Mouse (Mus musculus): ENCODE measurements around the gene Ppara.
A peak's percentile ranks its signal among the peaks of the same experiment; 100 is the strongest.
"Not testable (repeated sequence)": the region's sequence is repeated elsewhere in the genome, so short reads cannot be mapped to it uniquely, and the experiment has no call there.

The Ppara gene

GRCm38 (mm10) chr15:85754033-85754650 is 19.4 kb downstream of the Ppara start:
- no peak for DNase-seq (ENCODE audit: low spot score in 2 of 2)

GRCm38 (mm10) chr15:85755214-85755613 is 20.4 kb downstream of the Ppara start:
- DNase-seq (ENCODE audit: low spot score in 2 of 2): no peak

DNA sequence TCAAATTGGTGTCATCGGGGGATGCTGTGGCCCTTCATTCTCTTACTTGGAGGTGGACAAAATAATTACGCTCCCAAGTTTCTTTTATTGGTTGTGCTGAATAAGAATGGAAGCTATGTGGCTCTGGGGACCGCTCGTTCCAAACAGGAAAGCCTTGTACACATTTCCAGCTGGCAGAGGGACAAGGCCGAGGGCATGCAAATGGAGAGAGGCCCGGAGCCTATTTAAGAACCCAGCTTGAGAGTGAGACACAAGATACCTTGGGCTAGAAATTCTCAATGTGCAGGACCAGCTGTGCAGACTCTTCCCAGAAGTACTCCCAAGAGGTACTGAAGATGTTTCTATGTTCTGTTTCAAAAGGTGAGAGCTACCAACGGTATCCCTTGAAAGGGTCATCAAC is 21.8 kb downstream of the Ppara start:
- peak; percentile 53 to 66 for DNase-seq (ENCODE audit: low spot score in 2 of 2)

DNA sequence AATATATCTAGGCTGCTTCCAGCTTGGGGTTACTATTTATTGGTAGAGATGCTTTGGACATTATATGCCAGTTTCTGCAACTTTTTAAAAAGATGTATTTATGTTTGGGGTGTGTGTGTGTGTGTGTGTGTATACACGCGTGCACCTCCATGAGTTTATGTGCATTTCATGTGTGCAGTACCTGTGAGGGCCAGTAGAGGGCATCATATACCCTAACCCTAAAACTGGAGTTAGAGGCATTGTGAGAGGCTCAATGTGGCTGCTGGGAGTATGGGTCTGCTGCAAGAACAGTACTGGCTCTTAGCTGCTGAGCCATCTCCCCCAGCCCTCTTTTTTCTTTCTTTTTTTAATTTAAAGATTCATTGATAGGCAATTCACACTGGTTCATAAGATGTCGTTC is 23.0 kb downstream of the Ppara start:
- no peak for DNase-seq (ENCODE audit: low spot score in 2 of 2)

DNA sequence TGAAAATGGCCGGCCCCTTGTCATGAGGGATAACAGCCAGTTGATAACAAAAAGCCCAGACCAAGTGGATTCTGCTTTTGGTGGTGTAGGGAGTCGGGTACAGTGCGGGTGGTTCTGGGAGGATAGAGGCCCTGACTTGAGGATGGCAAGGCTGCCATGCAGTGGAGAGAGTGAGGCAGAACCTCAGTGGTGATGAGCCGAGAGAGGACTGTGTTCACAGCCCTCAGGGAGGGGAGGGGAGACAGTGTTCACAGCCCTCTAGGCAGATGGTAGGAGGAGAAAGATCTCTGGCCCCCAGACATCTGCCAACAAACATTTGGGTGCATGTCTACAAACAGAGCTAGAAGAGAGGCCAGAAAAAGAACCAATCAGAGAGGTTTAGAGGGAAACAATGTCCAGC is 28.0 kb downstream of the Ppara start:
- no peak for DNase-seq (ENCODE audit: low spot score in 2 of 2)

- DNase-seq (ENCODE audit: low spot score in 2 of 2): no peak
Observed at GRCm38 (mm10) chr15:85765022-85765421, 30.2 kb downstream of the Ppara start.

DNA sequence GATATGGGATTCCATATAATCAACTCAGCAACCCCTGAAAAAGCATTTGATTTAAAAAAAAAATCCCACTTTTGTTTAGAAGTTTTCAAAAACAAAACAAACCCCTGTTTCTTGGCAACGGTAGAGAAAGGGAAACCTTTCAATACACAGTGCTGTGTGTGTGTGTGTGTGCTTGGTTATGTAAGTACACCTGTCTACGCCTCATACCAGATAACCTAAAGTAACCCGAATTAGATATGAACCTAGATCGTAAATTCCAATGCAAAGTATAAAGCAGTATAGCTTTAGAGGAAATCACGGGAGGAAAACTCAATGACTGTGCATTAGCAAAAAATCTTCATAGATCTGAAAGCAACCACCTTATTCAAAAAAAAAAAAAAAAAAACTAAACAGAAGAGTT is 31.9 kb downstream of the Ppara start:
- DNase-seq (ENCODE audit: low spot score in 2 of 2): no peak

GRCm38 (mm10) chr15:85768991-85769390 is 34.2 kb downstream of the Ppara start:
- no peak for DNase-seq (ENCODE audit: low spot score in 2 of 2)

GRCm38 (mm10) chr15:85771306-85772121 is 36.7 kb downstream of the Ppara start:
- DNase-seq (ENCODE audit: low spot score in 2 of 2): no peak

DNA sequence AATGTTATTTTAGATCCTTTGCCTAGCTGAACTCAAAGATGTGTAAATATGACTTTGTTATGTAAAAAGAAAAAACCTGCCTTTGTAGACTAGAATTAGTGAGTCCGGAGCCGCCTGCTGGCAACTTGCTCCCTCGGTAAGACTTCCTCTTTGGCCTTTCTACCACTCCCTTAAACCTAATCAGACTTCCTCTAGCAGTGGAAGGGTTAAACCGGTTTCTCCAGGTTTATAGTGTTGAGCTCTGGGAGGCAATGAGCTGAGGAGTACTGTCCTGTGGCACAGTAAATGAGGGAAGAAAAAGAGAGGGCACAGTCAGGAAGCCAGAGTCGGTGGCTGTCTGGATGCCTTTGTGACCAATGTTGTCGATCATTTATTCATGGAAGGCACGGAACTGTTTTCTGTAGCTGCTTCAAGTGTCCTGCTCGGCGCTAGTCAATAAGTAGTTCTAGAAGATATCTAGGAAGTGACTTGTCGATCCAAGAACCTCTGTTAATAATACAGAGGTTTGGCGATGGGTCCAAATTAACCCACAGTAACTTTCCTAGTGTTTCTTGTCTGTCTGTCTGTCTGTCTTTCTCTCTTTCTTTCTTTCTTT is 37.5 kb downstream of the Ppara start:
- no peak for DNase-seq (ENCODE audit: low spot score in 2 of 2)

DNA sequence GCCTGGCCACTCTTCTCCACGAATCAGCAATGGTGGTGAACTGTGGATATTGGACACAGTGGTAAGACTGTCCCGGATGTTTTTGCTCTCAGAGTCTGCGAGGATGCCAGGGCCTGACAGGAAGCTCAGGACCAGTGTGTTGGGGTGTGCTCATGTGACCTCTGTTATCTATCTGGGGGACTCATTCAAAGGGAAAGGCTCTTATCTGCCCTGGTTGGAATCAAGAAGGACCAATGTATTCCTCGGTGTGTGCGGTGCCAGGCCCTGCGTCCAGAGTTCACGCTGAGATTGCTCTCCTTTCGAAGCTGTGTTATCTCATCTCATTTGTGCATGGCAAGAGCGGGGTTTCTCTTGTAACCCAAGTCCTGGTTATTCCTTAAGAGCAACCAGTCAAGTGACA is 39.6 kb downstream of the Ppara start:
- no peak for DNase-seq (ENCODE audit: low spot score in 2 of 2)

DNA sequence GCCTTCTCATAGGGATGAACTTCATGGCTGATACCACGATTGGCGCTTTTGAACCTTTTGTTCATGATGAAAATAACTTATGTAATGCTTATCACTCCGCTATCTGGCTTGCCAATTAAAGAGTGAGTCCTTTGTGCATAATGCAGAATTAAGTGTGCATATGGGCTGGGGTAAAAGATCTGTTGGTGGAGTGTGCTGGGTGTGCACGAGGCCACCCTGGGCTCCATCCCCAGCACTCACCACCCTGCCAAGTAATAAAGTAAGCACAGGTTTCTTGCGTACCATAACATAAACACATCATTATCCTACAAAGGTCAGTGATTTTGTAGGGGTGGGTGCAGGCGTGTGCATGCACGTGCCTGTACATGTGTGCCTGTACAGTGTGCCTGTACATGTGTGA is 40.2 kb downstream of the Ppara start:
- DNase-seq (ENCODE audit: low spot score in 2 of 2): no peak

- DNase-seq (ENCODE audit: low spot score in 2 of 2): no peak
Observed at GRCm38 (mm10) chr15:85776241-85776640, 41.5 kb downstream of the Ppara start.

GRCm38 (mm10) chr15:85776771-85777170 is 42.0 kb downstream of the Ppara start:
- no peak for DNase-seq (ENCODE audit: low spot score in 2 of 2)

DNA sequence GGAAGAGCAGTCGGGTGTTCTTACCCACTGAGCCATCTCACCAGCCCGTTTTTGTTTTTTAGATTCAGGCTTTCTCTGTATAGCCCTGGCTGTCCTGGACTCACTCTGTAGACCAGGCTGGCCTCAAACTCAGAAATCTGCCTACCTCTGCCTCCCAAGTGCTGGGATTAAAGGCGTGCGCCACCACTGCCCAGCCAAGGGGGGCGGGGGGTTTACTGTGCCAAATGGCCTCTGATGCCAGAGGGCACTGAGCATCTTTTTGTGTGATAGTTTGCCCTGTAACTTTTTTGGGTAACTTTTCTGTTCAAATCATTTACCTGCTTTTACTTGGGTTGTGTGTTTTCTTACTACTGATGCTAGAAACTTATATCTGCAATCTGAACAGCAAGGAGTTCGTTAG is 44.1 kb downstream of the Ppara start:
- DNase-seq (ENCODE audit: low spot score in 2 of 2): not testable (repeated sequence)

- no peak for DNase-seq (ENCODE audit: low spot score in 2 of 2)
Observed at GRCm38 (mm10) chr15:85783146-85783545, 48.4 kb downstream of the Ppara start.

- DNase-seq (ENCODE audit: low spot score in 2 of 2): peak in 1 of 2 experiments; percentile 2
Observed at GRCm38 (mm10) chr15:85784341-85784740, 49.6 kb downstream of the Ppara start.

DNA sequence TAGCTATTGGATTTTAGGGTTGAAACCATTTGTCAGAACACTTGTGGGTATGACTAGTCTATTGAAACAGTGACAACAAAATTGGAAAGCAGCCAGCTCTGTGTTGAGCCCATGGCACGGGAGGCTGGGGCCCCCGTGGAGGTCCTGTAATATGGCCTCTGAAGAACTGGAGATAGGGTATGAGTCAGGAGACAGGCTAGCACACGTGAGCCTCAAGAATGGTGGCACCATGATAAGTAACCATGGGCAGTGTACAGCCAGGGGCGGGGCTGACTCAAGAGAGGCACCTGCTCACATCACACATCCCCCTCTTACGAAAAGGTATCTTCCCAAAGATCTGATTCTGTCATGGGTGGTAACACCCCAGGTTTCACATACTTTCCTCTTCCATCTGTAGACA is 51.9 kb downstream of the Ppara start:
- no peak for DNase-seq (ENCODE audit: low spot score in 2 of 2)

DNA sequence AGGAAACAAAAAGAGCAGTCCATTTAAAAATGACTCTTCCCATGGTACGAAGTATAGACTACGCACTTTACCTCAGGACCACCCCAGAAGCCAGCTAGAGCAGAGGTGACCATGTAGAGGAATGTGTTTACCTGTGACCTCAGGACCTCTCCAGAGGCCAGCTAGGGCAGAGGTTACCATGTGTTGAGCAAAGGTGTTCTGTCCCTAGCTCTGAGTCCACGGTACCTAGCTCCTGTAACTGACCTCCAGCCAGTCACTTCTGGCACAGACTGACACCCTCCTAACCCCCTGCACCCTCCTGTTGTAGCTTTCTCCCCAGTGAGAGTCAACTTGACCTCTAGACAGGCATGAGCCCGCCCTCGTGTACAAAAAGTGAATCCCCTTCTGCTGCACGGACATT is 52.7 kb downstream of the Ppara start:
- no peak for DNase-seq (ENCODE audit: low spot score in 2 of 2)

GRCm38 (mm10) chr15:85788051-85788450 is 53.3 kb downstream of the Ppara start:
- no peak for DNase-seq (ENCODE audit: low spot score in 2 of 2)

DNA sequence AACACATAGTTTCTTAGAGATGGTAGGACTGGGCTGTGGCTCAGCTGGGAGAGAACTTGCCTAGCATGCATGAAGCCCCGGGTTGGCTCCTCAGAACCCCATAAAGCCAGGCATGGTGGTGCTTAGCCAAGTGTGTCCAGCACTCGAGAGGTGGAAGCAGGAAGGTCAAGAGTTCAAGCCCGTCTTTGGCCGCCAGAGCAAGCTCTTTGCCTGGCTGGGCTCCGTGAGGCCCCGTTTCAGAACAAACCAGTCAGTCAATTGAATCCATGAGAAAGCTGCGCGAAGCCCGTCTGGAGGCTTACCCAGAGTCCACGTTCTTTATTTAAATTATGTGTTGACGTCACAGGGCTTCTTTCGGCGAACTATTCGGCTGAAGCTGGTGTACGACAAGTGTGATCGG is 53.9 kb downstream of the Ppara start:
- DNase-seq (ENCODE audit: low spot score in 2 of 2): no peak

GRCm38 (mm10) chr15:85791449-85791848 is 56.7 kb downstream of the Ppara start:
- DNase-seq (ENCODE audit: low spot score in 2 of 2): no peak

GRCm38 (mm10) chr15:85792819-85793218 is 58.0 kb downstream of the Ppara start:
- DNase-seq (ENCODE audit: low spot score in 2 of 2): peak; percentile 87 to 88
